Mouse (Mus musculus) spleen, adult 18-20 months (tissue): ENCODE data around the gene Cnbp.

Source experiments
- DNase-seq, 2 experiments: peaks; one replicate each; pipeline ENCODE4 v3.0.0; 2022; ENCODE audit warnings: mixed read lengths in 2 of 2

Cnbp gene

GRCm38 (mm10) chr6:87849780-87850154, 1.1 kb downstream of the Cnbp start:
- no peak for DNase-seq

GRCm38 (mm10) chr6:87846813-87847212, 4.1 kb downstream of the Cnbp start:
- no peak for DNase-seq

- DNase-seq, result no peak
These were observed 5.7 kb downstream of the Cnbp start for GRCm38 (mm10) chr6:87845031-87845695.

- no peak for DNase-seq
These were observed 8.7 kb downstream of the Cnbp start for GRCm38 (mm10) chr6:87842254-87842653.

- no peak for DNase-seq
These were observed 9.3 kb downstream of the Cnbp start for GRCm38 (mm10) chr6:87841635-87842034.

GRCm38 (mm10) chr6:87839797-87840341, 11.0 kb downstream of the Cnbp start:
- DNase-seq, result no peak

- peak; percentile 85 to 89 for DNase-seq
These were observed 12.2 kb downstream of the Cnbp start, which contains the start of gene Isy1 for GRCm38 (mm10) chr6:87838551-87839197. Gene Isy1, minus strand, starts transcription at chr6:87838798.

- no peak for DNase-seq
These were observed 15.2 kb downstream of the Cnbp start, which contains the start of gene Gm45140 for GRCm38 (mm10) chr6:87835695-87836094. Gene Gm45140, minus strand, starts transcription at chr6:87835795.

GRCm38 (mm10) chr6:87820366-87820765, 30.5 kb downstream of the Cnbp start:
- no peak for DNase-seq

- no peak for DNase-seq
These were observed 36.4 kb downstream of the Cnbp start for GRCm38 (mm10) chr6:87814486-87814885.

GRCm38 (mm10) chr6:87812656-87813055, 38.2 kb downstream of the Cnbp start:
- DNase-seq, result no peak

GRCm38 (mm10) chr6:87811675-87812338, 39.1 kb downstream of the Cnbp start, which contains the start of gene Rab43:
Gene Rab43, minus strand, starts transcription at chr6:87812164.
- DNase-seq, result peak; percentile 92 to 96

GRCm38 (mm10) chr6:87810713-87811669, 39.9 kb downstream of the Cnbp start:
- DNase-seq, result peak; percentile 64 to 70

- DNase-seq, result no peak
These were observed 40.6 kb downstream of the Cnbp start for GRCm38 (mm10) chr6:87810311-87810710.

GRCm38 (mm10) chr6:87809651-87810161, 41.2 kb downstream of the Cnbp start:
- no peak for DNase-seq

- no peak for DNase-seq
These were observed 41.8 kb downstream of the Cnbp start for GRCm38 (mm10) chr6:87809144-87809543.

GRCm38 (mm10) chr6:87808521-87808920, 42.4 kb downstream of the Cnbp start:
- DNase-seq, result no peak

GRCm38 (mm10) chr6:87807735-87808440, 43.0 kb downstream of the Cnbp start:
- no peak for DNase-seq

- DNase-seq, result no peak
These were observed 44.0 kb downstream of the Cnbp start for GRCm38 (mm10) chr6:87806857-87807256.

- DNase-seq, result no peak
These were observed 44.9 kb downstream of the Cnbp start for GRCm38 (mm10) chr6:87806028-87806427.

GRCm38 (mm10) chr6:87805448-87805847, 45.5 kb downstream of the Cnbp start:
- no peak for DNase-seq
